Mouse (Mus musculus) midbrain, embryonic 14.5 days (tissue): ENCODE measurements around the gene Gm36028. TPM values are rescaled to one million over a fixed set of nuclear protein-coding genes. Genes with fewer than 3 reads are reported as not detected.

Experiments used
- ATAC-seq: fragments of 200-750 bp; cut with Nextera tagmentation; 2 replicates; pipeline ENCODE4 v1.8.0; 2017; ENCODE audit warnings: moderate number of reproducible peaks, moderate library complexity; ENCODE audit not compliant: low FRiP score, low TSS enrichment
- DNase-seq: peaks from one replicate; pipeline ENCODE4 v3.0.0-alpha.2; 2015
- H3K27ac ChIP-seq: fragments of 300-500 bp; sonication (generic); replicated peaks from 2 replicates; pipeline ENCODE4 v1.5.1; 2014; ENCODE audit warnings: mild to moderate bottlenecking, low read depth, low read length, moderate library complexity
- H3K27me3 ChIP-seq: fragments of 300-500 bp; sonication (generic); 2 replicates; pipeline ENCODE4 v1.6.1; 2014; ENCODE audit warnings: low read length, control low read depth, mixed read lengths; ENCODE audit not compliant: control insufficient read depth, insufficient read depth
- H3K36me3 ChIP-seq: fragments of 300-500 bp; sonication (generic); 2 replicates; pipeline ENCODE4 v1.6.1; 2014; ENCODE audit warnings: low read length, control low read depth; ENCODE audit not compliant: control insufficient read depth, insufficient read depth
- H3K4me1 ChIP-seq: fragments of 300-500 bp; sonication (generic); 2 replicates; pipeline ENCODE4 v1.6.1; 2014; ENCODE audit warnings: mild to moderate bottlenecking, antibody characterized with exemption, low read length, control low read depth; ENCODE audit not compliant: control insufficient read depth, insufficient read depth
- H3K4me2 ChIP-seq: fragments of 300-500 bp; sonication (generic); 2 replicates; pipeline ENCODE4 v1.6.1; 2014; ENCODE audit warnings: mild to moderate bottlenecking, low read length, moderate library complexity
- H3K4me3 ChIP-seq: fragments of 300-500 bp; sonication (generic); replicated peaks from 2 replicates; pipeline ENCODE4 v1.5.1; 2014; ENCODE audit warnings: low read depth, low read length
- H3K9ac ChIP-seq: fragments of 300-500 bp; sonication (generic); replicated peaks from 2 replicates; pipeline ENCODE4 v1.6.1; 2014; ENCODE audit warnings: mild to moderate bottlenecking, low read length, moderate library complexity
- H3K9me3 ChIP-seq: fragments of 300-500 bp; sonication (generic); 2 replicates; pipeline ENCODE4 v1.6.1; 2016; ENCODE audit warnings: low read length, control low read depth, mixed read lengths; ENCODE audit not compliant: control insufficient read depth
- WGBS: fragments of 180-500 bp; shearing (Covaris S2); extraction: QIAGEN DNeasy Blood & Tissue Kit; methylation state at CpG from one replicate; pipeline ENCODE4 v1.1.7; 2014; 5-methylcytosine and 5-hydroxymethylcytosine counted together
- polyA plus RNA-seq: library from polyadenylated mRNA; unstranded; fragments of >200 nt; fragmentation: Nextera tagmentation; extraction: Ambion mirVana; gene quantifications from 2 replicates; pipeline ENCODE4 v1.2.1, GENCODE M21; 2014

The Gm36028 gene
- polyA plus RNA-seq, 1 experiment from 2014 or later, result 0.20 TPM

DNA sequence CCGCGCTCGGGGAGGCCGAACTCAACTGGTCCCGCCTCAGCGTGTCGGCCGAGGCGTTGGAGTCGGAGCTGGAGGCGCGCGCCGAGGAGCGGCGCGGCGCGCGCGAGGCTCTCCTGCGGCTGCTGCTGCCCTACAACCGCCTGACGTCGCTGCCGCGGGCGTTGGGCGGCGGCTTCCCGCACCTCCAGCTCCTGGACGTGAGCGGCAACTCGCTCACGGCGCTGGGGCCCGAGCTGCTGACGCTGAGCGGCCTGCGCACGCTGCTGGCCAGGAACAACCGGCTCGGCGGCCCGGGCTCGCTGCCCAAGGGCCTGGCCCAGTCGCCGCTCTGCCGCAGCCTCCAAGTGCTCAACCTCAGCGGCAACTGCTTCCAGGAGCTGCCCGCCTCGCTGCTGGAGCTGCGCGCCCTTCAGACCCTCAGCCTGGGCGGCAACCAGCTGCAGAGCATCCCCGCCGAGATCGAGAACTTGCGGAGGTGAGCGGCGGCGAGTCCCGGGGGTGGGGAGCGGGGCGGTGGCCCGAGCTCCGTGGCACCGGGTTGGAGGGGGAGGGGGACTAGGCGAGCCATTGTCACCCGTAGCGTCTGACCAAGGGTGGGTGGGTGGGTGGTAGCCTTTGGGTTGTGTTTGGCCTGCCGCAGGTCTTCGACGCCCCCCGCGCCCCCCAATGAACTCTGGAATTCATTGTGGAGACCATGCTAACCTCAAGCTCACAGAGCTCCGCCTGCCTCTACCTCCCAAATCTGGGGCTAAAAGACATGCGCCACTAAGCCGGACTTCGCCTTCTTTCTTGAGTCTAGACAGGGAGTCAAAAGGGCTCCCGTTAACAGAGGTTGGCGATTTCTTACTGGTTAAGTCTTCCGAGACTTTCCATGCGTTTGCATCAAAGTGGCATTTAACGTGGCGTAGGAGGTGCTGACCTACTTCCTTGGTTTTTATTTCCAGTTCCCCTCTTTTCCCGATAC lies 7.8 kb upstream of the Gm36028 start:
- Histone ChIP-seq H3K9me3 (no peaks in the 10 kb centered on the region), H3K4me2 (peak overlapping the region; percentile 67), H3K9ac (peak overlapping the region; percentile 97), H3K36me3 (no peaks in the 10 kb centered on the region), H3K27ac (peak overlapping the region; percentile 100), H3K4me3 (peak overlapping the region; percentile 99), H3K4me1 (peaks cover 23% of the 10 kb centered on the region), H3K27me3 (no peaks in the 10 kb centered on the region)
- under 1% methylated on average over 87 of the region's 87 CpGs for WGBS
- DNase-seq, result peak; percentile 70
- peak; percentile 75 for ATAC-seq

DNA sequence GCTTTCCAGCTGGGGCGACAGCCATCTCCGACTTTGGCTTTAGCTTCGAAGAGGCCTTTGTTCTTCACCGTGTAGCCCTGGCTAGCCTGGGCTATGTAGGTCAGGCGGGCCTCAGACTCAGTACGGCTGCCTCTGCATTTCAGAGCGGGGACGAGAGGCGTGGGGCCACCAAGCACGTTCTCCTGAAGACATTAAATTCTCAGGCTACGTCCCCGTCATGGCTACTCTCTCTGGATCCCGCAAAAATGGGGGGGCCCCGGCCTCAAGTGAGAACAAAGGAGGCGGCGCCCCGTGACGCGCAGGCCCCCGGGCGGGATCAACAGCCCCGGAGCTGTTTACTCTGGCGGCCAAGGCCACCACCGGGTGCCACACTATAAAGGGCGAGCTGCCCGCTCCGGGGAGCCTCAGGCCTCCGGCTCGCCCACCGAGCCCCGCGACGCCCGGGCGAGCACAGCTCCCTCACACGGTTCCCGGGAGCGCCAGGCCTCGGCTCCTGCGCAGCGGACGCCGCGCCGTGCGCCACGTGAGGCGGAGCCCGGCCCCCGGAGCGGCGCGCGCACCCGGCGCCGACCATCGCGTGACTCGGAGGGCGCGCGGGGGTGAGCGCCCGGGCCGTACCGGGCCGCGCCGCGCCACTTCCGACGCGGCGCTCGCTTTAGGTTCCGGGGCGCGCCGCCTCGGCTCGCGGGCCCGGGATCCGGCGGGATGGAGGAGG lies 7.0 kb upstream of the Gm36028 start, which contains the start of gene Lrrc58:
Gene Lrrc58 (plus strand): TSS at position 599 of the 715 bp plus-strand sequence.
- peak within 1 kb of the TSS; percentile 99 for H3K4me3 ChIP-seq
- no peaks in the 10 kb centered on the region for H3K9me3 ChIP-seq
- peak; percentile 96 for ATAC-seq
- H3K4me1 ChIP-seq, result peaks cover 23% of the 10 kb centered on the region
- H3K9ac ChIP-seq, result peak within 1 kb of the TSS; percentile 97
- H3K36me3 ChIP-seq, result no peaks in the 10 kb centered on the region
- H3K27me3 ChIP-seq, result no peaks in the 10 kb centered on the region
- H3K4me2 ChIP-seq, result peak within 1 kb of the TSS; percentile 67
- peak; percentile 96 for DNase-seq
- peak within 1 kb of the TSS; percentile 100 for H3K27ac ChIP-seq
- WGBS, result under 1% methylated on average over 84 of the region's 86 CpGs

DNA sequence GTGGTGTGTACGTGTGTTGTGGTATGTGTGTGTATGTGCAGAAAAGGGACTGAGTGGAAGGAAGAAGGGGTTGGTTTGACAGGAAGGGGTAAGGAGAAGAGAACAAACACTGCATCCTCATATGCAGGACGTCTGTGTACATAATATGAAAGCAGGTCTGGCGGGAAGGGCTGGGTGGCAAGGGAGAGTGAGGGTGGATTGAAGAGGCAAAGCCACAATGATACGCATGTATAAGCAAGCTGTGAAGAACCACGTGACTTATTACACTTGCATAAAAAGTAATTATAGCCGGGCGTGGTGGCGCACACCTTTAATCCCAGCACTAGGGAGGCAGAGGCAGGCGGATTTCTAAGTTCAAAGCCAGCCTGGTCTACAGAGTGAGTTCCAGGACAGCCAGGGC lies 4.9 kb upstream of the Gm36028 start:
- H3K36me3 ChIP-seq, result no peaks in the 10 kb centered on the region
- ATAC-seq (no peak), DNase-seq (no peak)
- H3K9ac ChIP-seq, result no peak overlapping the region
- 83% methylated on average over 9 of the region's 9 CpGs for WGBS
- no peaks in the 10 kb centered on the region for H3K9me3 ChIP-seq
- H3K27ac ChIP-seq, result no peak overlapping the region
- no peak overlapping the region for H3K4me3 ChIP-seq
- peaks cover 15% of the 10 kb centered on the region for H3K4me1 ChIP-seq
- H3K27me3 ChIP-seq, result no peaks in the 10 kb centered on the region
- no peak overlapping the region for H3K4me2 ChIP-seq

DNA sequence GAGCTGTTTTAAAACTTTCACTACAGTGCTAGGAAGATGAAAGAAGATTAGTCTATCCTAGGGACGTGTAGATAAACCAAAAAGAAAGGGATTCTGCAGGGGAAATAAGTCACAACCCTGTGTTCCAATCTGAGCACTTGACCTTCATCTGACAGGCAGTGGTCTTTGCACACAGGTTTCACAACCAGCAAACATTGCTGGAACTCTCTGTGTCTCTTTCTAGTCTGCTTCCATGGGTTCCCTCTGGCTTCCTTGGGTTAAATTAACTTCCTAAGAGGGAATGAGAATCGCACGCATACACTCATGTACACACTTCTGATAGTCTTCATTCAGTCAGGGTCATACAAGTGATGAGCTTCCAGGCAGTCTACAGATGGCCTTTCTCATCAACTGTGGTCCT lies 2.9 kb upstream of the Gm36028 start:
- Histone ChIP-seq H3K9ac (no peak overlapping the region), H3K4me3 (no peak overlapping the region), H3K4me2 (no peak overlapping the region), H3K9me3 (no peaks in the 10 kb centered on the region), H3K36me3 (no peaks in the 10 kb centered on the region), H3K27ac (no peak overlapping the region), H3K27me3 (no peaks in the 10 kb centered on the region), H3K4me1 (peaks cover 4% of the 10 kb centered on the region; the same call in 1 of the 2 replicates)
- DNase-seq, result no peak
- WGBS, result 78% methylated on average over 3 of the region's 3 CpGs
- no peak for ATAC-seq

DNA sequence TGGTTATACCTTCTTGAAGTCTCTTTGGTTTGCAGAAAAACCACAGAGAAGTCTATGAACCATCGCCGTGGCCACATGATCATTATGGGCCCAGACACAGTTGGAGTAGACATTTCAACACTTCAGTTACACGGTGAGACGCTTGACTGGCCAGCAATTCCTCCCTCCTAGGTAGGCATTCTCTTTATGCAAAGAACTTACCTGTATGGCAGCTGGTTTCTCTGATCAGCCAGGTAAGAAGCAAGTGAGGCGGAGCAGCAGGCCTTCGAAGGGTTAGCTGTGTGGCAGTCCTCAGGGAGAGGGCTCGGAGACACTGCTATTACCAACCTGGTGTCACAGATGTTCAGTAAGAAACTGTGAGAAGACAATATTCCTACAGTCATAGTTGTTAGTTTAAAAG lies 733 bp downstream of the Gm36028 start:
- H3K4me1 ChIP-seq, result no peaks in the 10 kb centered on the region

DNA sequence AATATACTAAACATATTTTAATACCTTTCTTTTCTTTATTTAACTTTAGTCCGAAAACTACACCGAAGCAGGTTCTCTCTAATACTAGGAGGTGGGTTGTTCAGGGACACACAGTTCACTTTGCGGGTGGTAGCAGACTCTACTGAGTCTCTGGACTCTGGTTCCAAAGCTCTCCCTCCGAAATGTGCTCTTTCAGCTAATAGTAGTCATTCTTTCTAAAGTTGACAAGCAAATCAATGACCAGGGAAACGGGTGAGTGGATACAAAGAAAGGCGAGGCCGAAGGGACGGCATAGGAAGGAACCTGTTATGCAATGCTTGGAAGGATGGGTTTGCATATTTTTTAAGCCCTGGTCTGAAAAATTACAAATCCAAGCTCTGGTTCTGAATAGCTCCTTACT lies 3.5 kb downstream of the Gm36028 start:
- ATAC-seq (no peak), DNase-seq (no peak)
- no peak overlapping the region for H3K4me3 ChIP-seq
- H3K27me3 ChIP-seq, result no peaks in the 10 kb centered on the region
- H3K36me3 ChIP-seq, result no peaks in the 10 kb centered on the region
- no peak overlapping the region for H3K4me2 ChIP-seq
- 54% methylated on average over 8 of the region's 8 CpGs for WGBS
- no peaks in the 10 kb centered on the region for H3K9me3 ChIP-seq
- H3K9ac ChIP-seq, result no peak overlapping the region
- H3K27ac ChIP-seq, result no peak overlapping the region
- no peaks in the 10 kb centered on the region for H3K4me1 ChIP-seq

More for the DNA sequence above, 733 bp downstream of the Gm36028 start:
- 83% methylated on average over 7 of the region's 7 CpGs for WGBS
- DNase-seq (no peak), ATAC-seq (no peak)
- H3K36me3 ChIP-seq, result no peaks in the 10 kb centered on the region
- H3K4me2 ChIP-seq, result no peak overlapping the region
- H3K4me3 ChIP-seq, result no peak overlapping the region
- H3K27me3 ChIP-seq, result no peaks in the 10 kb centered on the region
- no peaks in the 10 kb centered on the region for H3K9me3 ChIP-seq
- no peak overlapping the region for H3K9ac ChIP-seq
- H3K27ac ChIP-seq, result no peak overlapping the region

DNA sequence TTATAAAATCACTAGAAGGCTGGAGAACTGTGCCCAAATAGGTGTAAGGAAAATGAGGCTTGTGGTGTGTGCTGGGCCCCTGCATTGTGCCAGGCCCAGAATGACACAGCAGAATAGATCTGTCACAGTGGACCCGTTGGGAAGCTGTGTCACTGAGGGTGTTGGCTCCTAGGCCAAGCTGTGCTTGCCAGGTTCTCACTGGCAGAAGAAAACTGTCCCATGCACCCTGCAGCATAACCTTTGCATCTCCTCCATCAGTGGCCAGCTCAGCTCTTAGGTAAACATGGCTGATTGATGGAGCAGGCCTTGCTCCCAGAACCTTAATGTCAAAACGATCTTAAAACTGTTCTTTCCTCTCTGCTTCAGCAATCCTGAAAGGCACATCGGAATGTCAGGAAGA lies 4.6 kb downstream of the Gm36028 start:
- no peaks in the 10 kb centered on the region for H3K9me3 ChIP-seq
- ATAC-seq, result no peak
- no peaks in the 10 kb centered on the region for H3K4me1 ChIP-seq
- no peak overlapping the region for H3K4me3 ChIP-seq
- WGBS, result 76% methylated on average over 3 of the region's 3 CpGs
- no peak overlapping the region for H3K9ac ChIP-seq
- H3K36me3 ChIP-seq, result no peaks in the 10 kb centered on the region
- no peak overlapping the region for H3K27ac ChIP-seq
- H3K4me2 ChIP-seq, result no peak overlapping the region
- H3K27me3 ChIP-seq, result no peaks in the 10 kb centered on the region
- no peak for DNase-seq

DNA sequence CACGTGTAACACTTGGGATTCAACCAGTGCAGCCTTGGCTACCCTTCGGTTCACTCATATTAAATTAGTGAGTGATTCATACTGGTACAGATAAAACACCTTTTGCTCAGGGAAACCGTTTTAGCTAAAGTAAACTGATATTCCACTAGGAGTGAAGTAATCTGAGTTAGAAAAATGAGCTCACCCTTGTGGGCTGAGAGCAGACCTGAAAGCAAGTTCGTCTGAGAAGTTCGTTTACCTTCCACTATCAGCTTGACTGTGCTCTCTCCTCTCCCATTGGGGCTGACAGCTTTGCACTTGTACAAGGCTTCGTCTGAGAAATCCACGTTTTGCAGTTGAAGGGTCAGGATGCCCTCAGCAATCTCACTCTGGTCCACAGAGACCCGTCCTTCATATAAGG lies 5.4 kb downstream of the Gm36028 start:
- 81% methylated on average over 8 of the region's 8 CpGs for WGBS
- no peak overlapping the region for H3K4me2 ChIP-seq
- no peaks in the 10 kb centered on the region for H3K9me3 ChIP-seq
- H3K27ac ChIP-seq, result no peak overlapping the region
- H3K9ac ChIP-seq, result no peak overlapping the region
- H3K4me1 ChIP-seq, result no peaks in the 10 kb centered on the region
- no peaks in the 10 kb centered on the region for H3K36me3 ChIP-seq
- no peaks in the 10 kb centered on the region for H3K27me3 ChIP-seq
- H3K4me3 ChIP-seq, result no peak overlapping the region
- ATAC-seq, result no peak
- no peak for DNase-seq
